Mouse (Mus musculus) heart, embryonic 16.5 days (tissue): ENCODE measurements at regions not wholly inside any gene's neighbourhood (a gene's known extent, or its start where the extent isn't known, plus 50 kb on each side); places are given as distances from the start of the nearest gene placed in this dataset.

Experiments
- ATAC-seq: fragments of 200-750 bp; cut with Nextera tagmentation; replicated peaks from 2 replicates; pipeline ENCODE4 v1.8.0; 2017; ENCODE audit warnings: moderate number of reproducible peaks; ENCODE audit not compliant: insufficient read depth, low FRiP score; ENCODE audit errors: extremely low read depth
- H3K27ac ChIP-seq: fragments of 300-500 bp; sonication (generic); 2 replicates; pipeline ENCODE4 v1.5.1; 2014; ENCODE audit warnings: mild to moderate bottlenecking, low read length, control low read depth, moderate library complexity
- H3K27me3 ChIP-seq: fragments of 300-500 bp; sonication (generic); 2 replicates; pipeline ENCODE4 v1.6.1; 2014; ENCODE audit warnings: low read length, mixed read lengths; ENCODE audit not compliant: control insufficient read depth, insufficient read depth
- H3K36me3 ChIP-seq: fragments of 300-500 bp; sonication (generic); 2 replicates; pipeline ENCODE4 v1.6.1; 2014; ENCODE audit not compliant: control insufficient read depth, insufficient read depth
- H3K4me1 ChIP-seq: fragments of 300-500 bp; sonication (generic); 2 replicates; pipeline ENCODE4 v1.6.1; 2014; ENCODE audit warnings: low read length, mixed read lengths; ENCODE audit not compliant: control insufficient read depth, insufficient read depth
- H3K4me2 ChIP-seq: fragments of 300-500 bp; sonication (generic); 2 replicates; pipeline ENCODE4 v1.6.1; 2014; ENCODE audit warnings: low read depth, mild to moderate bottlenecking, control low read depth, low read length
- H3K4me3 ChIP-seq: fragments of 300-500 bp; sonication (generic); 2 replicates; pipeline ENCODE4 v1.5.1; 2014; ENCODE audit warnings: mild to moderate bottlenecking, control low read depth, low read length
- H3K9ac ChIP-seq: fragments of 300-500 bp; sonication (generic); 2 replicates; pipeline ENCODE4 v1.6.1; 2014; ENCODE audit warnings: low read length, control low read depth
- H3K9me3 ChIP-seq: fragments of 300-500 bp; sonication (generic); replicated peaks from 2 replicates; pipeline ENCODE4 v1.6.1; 2016; ENCODE audit warnings: low read length; ENCODE audit not compliant: control insufficient read depth
- WGBS: fragments of 180-500 bp; shearing (Covaris S2); extraction: QIAGEN DNeasy Blood & Tissue Kit; methylation state at CpG from one replicate; pipeline ENCODE4 v1.1.7; 2014; 5-methylcytosine and 5-hydroxymethylcytosine counted together

DNA sequence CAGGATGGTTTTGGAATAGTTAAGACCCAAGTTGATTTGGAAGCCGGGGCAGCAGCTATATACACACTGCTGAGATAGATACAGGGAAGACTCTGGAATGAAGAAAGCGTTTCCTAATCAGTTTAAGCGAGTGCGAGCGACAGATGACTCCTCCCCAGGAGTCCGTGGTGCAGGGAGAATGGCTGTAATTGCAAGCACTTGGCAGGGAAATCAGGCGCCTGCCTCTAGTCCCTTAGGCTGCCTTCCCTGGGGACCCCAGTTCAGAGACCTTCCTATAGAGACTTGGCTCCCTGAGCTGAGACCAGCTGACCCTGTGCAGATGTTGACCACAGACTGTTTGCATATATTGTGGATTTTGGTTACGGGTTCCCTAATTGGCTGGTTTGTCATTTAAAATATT, 228.3 kb upstream of the 4930535I16Rik start:
- Histone ChIP-seq H3K27ac (no peak overlapping the region), H3K4me3 (no peak overlapping the region), H3K4me2 (no peak overlapping the region), H3K4me1 (no peaks in the 10 kb centered on the region), H3K27me3 (peaks cover 7% of the 10 kb centered on the region; the same call in 1 of the 2 replicates), H3K9ac (no peak overlapping the region), H3K36me3 (no peaks in the 10 kb centered on the region), H3K9me3 (no peaks in the 10 kb centered on the region)
- ATAC-seq = no peak
- 16% methylated on average over 8 of the region's 8 CpGs for WGBS

DNA sequence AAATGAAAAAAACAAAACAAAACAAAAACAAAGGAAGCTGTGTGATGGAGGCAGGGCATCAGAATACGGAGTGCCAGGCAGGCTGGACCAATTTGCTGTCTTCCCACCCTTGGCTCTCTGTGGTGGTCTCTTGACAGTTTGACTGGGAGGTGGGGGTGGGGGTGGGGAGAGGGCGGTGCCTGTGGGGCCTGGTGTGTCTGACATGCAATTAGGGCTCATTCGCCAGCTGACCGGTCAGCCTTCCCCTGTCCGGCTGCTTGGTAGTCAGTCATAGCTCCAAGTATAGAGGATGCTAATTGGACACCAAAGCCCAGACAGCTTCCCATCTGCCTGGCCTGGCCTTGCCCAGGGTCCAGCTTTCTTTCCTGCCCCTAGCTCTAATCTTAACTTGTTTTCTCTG, 225.8 kb upstream of the 4930535I16Rik start:
- H3K9ac ChIP-seq = no peak overlapping the region
- H3K36me3 ChIP-seq = no peaks in the 10 kb centered on the region
- no peak overlapping the region for H3K27ac ChIP-seq
- no peaks in the 10 kb centered on the region for H3K9me3 ChIP-seq
- no peaks in the 10 kb centered on the region for H3K4me1 ChIP-seq
- peaks cover 2% of the 10 kb centered on the region; the same call in 1 of the 2 replicates for H3K27me3 ChIP-seq
- H3K4me3 ChIP-seq = no peak overlapping the region
- no peak for ATAC-seq
- 47% methylated on average over 5 of the region's 5 CpGs for WGBS
- H3K4me2 ChIP-seq = no peak overlapping the region

DNA sequence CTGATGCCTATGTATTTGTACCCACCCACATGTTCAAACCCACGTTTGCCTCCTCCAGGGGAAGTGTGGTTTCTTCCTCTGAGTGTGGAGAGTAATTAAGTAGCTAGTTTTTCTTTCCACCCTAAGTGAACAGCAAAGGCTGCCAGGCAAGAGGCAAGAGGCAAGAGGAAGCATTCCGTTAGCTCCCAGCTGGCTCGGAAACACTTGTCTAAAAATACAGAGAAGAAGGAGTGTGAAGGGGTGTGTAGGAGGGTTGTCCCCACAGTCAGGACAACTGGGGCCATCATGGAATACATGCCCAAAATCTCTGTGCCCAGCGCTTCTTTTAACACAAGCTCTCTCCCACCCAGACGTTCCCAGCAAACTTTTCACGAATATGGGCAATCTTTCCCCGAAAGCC, 225.4 kb upstream of the 4930535I16Rik start:
- ATAC-seq = no peak
- no peaks in the 10 kb centered on the region for H3K36me3 ChIP-seq
- no peak overlapping the region for H3K4me3 ChIP-seq
- no peak overlapping the region for H3K9ac ChIP-seq
- H3K4me2 ChIP-seq = no peak overlapping the region
- H3K27me3 ChIP-seq = peaks cover 2% of the 10 kb centered on the region; the same call in 1 of the 2 replicates
- WGBS = 42% methylated on average over 7 of the region's 7 CpGs
- H3K4me1 ChIP-seq = no peaks in the 10 kb centered on the region
- H3K9me3 ChIP-seq = no peaks in the 10 kb centered on the region
- no peak overlapping the region for H3K27ac ChIP-seq

DNA sequence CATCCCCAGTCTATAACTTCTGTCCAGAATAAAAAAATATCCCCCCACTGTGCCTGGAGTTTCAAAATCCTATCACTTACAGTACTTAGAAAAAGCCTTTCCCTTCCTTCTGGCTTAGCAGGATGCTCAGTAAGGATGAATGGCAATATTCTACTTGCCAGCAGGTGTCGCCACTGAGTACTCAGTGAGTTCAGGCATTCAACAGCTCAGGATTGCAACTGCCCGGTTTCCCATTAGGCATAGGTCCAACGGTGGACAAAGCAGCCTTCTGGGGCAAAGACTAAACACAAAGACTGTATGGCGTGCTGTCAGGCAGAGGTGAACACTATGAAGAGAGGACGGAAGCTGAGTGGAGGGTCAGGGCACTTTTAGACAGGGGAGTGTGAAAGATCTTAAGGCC, 224.3 kb upstream of the 4930535I16Rik start:
- Histone ChIP-seq H3K4me1 (no peaks in the 10 kb centered on the region), H3K27me3 (peaks cover 2% of the 10 kb centered on the region; the same call in 1 of the 2 replicates), H3K9ac (no peak overlapping the region), H3K4me2 (no peak overlapping the region), H3K4me3 (no peak overlapping the region), H3K27ac (no peak overlapping the region), H3K36me3 (no peaks in the 10 kb centered on the region), H3K9me3 (no peaks in the 10 kb centered on the region)
- 8% methylated on average over 5 of the region's 5 CpGs for WGBS
- no peak for ATAC-seq

DNA sequence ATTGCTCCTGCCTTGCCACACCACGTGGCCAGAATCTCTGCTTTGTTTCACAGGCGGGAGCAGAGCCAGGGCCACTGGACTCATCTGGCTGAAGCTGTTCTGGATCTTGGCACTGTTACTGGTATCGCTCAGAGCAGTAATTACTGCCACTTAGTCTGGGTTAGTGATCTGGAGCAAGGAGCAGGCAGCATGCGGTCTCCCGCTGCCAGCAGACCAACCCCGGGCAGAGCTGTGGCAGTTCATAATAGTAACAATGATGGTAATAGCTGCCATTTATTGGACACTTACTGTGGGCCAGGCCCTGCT, 217.3 kb upstream of the 4930535I16Rik start:
- Histone ChIP-seq H3K9me3 (no peaks in the 10 kb centered on the region), H3K9ac (no peak overlapping the region), H3K4me3 (no peak overlapping the region), H3K36me3 (no peaks in the 10 kb centered on the region), H3K4me1 (no peaks in the 10 kb centered on the region), H3K27ac (no peak overlapping the region), H3K4me2 (no peak overlapping the region), H3K27me3 (no peaks in the 10 kb centered on the region)
- ATAC-seq = no peak
- WGBS = 52% methylated on average over 6 of the region's 6 CpGs

GRCm38 (mm10) chr4:124134341-124135164, 216.7 kb upstream of the 4930535I16Rik start:
- Histone ChIP-seq H3K4me1 (no peaks in the 10 kb centered on the region), H3K4me3 (no peak overlapping the region), H3K9ac (no peak overlapping the region), H3K27me3 (no peaks in the 10 kb centered on the region), H3K9me3 (no peaks in the 10 kb centered on the region), H3K4me2 (no peak overlapping the region), H3K36me3 (no peaks in the 10 kb centered on the region), H3K27ac (no peak overlapping the region)
- no peak for ATAC-seq
- WGBS = 21% methylated on average over 6 of the region's 6 CpGs

DNA sequence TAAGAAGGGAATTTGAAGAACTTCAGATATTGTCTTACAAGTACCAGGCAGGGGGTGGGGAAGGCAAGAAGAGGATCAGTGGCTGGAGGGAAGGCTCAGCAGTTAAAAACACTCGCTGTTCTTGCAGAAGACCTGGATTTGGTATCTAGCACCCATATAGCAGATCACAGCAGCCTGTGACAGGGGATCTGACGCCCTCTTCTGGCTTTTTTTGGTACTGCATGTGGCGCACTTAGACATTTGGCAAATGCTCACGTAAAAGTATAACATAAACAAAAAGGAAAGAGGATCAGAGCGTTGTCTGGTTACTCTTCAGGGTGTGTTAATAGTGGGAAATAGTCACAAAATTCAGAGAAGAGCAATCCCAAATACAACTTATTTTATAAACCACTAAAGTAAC, 213.1 kb upstream of the 4930535I16Rik start:
- Histone ChIP-seq H3K4me3 (no peak overlapping the region), H3K27me3 (no peaks in the 10 kb centered on the region), H3K9me3 (no peaks in the 10 kb centered on the region), H3K4me1 (no peaks in the 10 kb centered on the region), H3K4me2 (no peak overlapping the region), H3K27ac (no peak overlapping the region), H3K9ac (no peak overlapping the region), H3K36me3 (no peaks in the 10 kb centered on the region)
- 69% methylated on average over 5 of the region's 5 CpGs for WGBS
- no peak for ATAC-seq

DNA sequence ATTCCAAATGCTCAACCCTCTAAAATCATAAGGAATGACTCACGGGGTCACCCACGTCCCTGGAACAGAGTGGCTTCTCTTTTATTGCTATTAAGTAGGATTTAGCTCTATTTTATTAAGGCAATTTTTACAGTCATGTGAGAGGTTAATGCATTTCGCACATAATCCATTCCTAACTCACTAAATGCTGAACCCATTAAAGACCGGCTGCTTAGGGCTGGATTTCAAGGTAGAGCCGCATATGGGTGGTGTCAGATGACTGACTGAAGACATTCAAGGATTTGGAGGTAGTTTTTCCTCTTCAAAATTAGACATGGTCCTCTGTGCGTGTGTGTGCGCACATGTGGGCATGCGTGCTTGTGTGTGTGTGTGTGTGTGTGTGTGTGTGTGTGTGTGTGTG, 208.4 kb upstream of the 4930535I16Rik start:
- no peak for ATAC-seq

GRCm38 (mm10) chr4:124120334-124120733, 202.5 kb upstream of the 4930535I16Rik start:
- Histone ChIP-seq H3K27me3 (no peaks in the 10 kb centered on the region), H3K27ac (no peak overlapping the region), H3K9ac (no peak overlapping the region), H3K4me1 (no peaks in the 10 kb centered on the region), H3K36me3 (no peaks in the 10 kb centered on the region), H3K4me3 (no peak overlapping the region), H3K9me3 (no peaks in the 10 kb centered on the region), H3K4me2 (no peak overlapping the region)
- no peak for ATAC-seq
- WGBS = 72% methylated on average over 6 of the region's 6 CpGs

More for the DNA sequence above, 208.4 kb upstream of the 4930535I16Rik start:
- Histone ChIP-seq H3K36me3 (no peaks in the 10 kb centered on the region), H3K27ac (no peak overlapping the region), H3K9ac (no peak overlapping the region), H3K4me1 (no peaks in the 10 kb centered on the region), H3K4me2 (no peak overlapping the region), H3K9me3 (no peaks in the 10 kb centered on the region), H3K4me3 (no peak overlapping the region), H3K27me3 (no peaks in the 10 kb centered on the region)
- 76% methylated on average over 8 of the region's 8 CpGs for WGBS
